Mouse (Mus musculus) heart, postnatal 0 days (tissue): ENCODE results near the gene Onecut1.

Experiments used
- CTCF ChIP-seq: IDR thresholded peaks from 2 replicates; pipeline ENCODE4 v1.5.1; 2016; ENCODE audit warnings: antibody characterized with exemption, control low read depth, low read depth
- EP300 ChIP-seq: IDR thresholded peaks from 2 replicates; pipeline ENCODE4 v1.6.1; 2016; ENCODE audit warnings: antibody characterized with exemption, low read depth

DNA sequence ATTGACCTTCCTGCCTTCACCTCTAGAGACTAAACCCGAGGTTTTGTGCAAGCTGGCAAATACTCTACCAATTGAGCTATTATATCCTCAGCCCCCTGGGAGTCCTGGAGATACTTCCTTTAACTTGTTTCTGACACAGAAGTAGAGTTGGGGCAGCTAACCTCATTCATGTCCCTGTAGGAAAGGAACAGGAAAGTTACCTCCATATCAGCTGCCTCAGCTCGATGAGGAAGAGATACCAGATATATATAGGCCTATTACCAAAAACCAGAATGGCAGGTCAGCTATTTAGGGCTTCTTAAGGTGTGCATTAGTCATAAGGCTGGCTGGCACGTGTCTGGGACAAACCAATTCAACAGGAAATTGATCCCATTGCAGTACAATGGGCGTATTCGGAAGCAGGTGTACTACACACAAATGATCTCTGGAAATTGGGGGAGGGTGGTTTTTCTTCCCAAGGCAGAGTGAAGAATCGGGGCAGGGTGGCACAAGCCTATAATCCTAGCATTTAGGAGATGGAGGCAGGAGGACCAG, 48.6 kb downstream of the Onecut1 start:
- TF ChIP-seq CTCF: no peak
- no peak for TF ChIP-seq EP300
